Mouse (Mus musculus) inflammation-experienced regulatory T-cells (primary cell): Measurements from ENCODE around the gene Slc41a3. TPM values are rescaled to one million over a fixed set of nuclear protein-coding genes. Genes with fewer than 3 reads are reported as not detected.

ENCODE experiments used
- polyA plus RNA-seq, 2 experiments: library from polyadenylated mRNA; unstranded; fragments of 100-300 nt; shearing (Covaris generic); gene quantifications; one replicate each; pipeline ENCODE4 v1.2.1; 2017

Slc41a3 gene
- polyA plus RNA-seq = 10 to 100 TPM; 16.6 to 18.9 TPM

GRCm38 (mm10) chr6:90604533-90605297 lies at the start of gene Slc41a3:
Gene Slc41a3 (plus strand): TSS chr6:90604725.

Other genes with a start within 250 kb of the Slc41a3 start
- gene Zxdc, start 235.2 kb upstream of the Slc41a3 start, polyA plus RNA-seq = 10 to 100 TPM; 32.0 to 45.2 TPM
- gene Cfap100, start 175.9 kb upstream of the Slc41a3 start, polyA plus RNA-seq = under 1 TPM; 0.29 to 0.49 TPM
- 1 to 10 TPM; 1.2 to 1.3 TPM for gene Klf15, start 142.1 kb upstream of the Slc41a3 start, polyA plus RNA-seq
- gene Aldh1l1, start 118.3 kb upstream of the Slc41a3 start, polyA plus RNA-seq = 1 to 10 TPM; 1.9 to 2.4 TPM